Mouse (Mus musculus): ENCODE measurements around the gene Ube3c. TPM values are rescaled to one million over a fixed set of nuclear protein-coding genes. Genes with fewer than 3 reads are reported as not detected.
"Not testable (repeated sequence)": the region's sequence is repeated elsewhere in the genome, so short reads cannot be mapped to it uniquely, and the experiment has no call there.

Ube3c gene
- polyA plus RNA-seq (2012; rRNA removed): 3.0 and 6.3 TPM in 2 replicates

- Histone ChIP-seq H3K27me3 (ENCODE audit: control insufficient read depth, insufficient read depth, low read length) (no peaks in the 10 kb centered on the region), H3K4me1 (ENCODE audit: control insufficient read depth, insufficient read depth, insufficient read length, low read length) (peaks cover 4% of the 10 kb centered on the region), H3K4me3 (ENCODE audit: low read depth, low read length) (peak within 1 kb of the TSS; percentile 81), H3K36me3 (ENCODE audit: control insufficient read depth, insufficient read depth, low read length) (peaks cover 4% of the 10 kb centered on the region; the same call in 1 of the 2 replicates), H3K27ac (ENCODE audit: insufficient read depth, low read depth, low read length) (peak within 1 kb of the TSS; percentile 79)
- 0 out of 2 replicates have a peak, but pooled peaks have one; percentile 39 for TF ChIP-seq POLR2A (IDR thresholded peaks at IDR 0.05; ENCODE audit: low read depth, low read length)
- TF ChIP-seq CTCF (IDR thresholded peaks at IDR 0.05; ENCODE audit: extremely low read depth, insufficient read length, insufficient replicate concordance, low read depth, low read length): no peak
- WGBS: under 1% methylated on average over 72 of the region's 72 CpGs
These were observed at the start of gene Ube3c for GRCm38 (mm10) chr5:29568848-29569377. Gene Ube3c, plus strand, starts transcription at chr5:29569242.

DNA sequence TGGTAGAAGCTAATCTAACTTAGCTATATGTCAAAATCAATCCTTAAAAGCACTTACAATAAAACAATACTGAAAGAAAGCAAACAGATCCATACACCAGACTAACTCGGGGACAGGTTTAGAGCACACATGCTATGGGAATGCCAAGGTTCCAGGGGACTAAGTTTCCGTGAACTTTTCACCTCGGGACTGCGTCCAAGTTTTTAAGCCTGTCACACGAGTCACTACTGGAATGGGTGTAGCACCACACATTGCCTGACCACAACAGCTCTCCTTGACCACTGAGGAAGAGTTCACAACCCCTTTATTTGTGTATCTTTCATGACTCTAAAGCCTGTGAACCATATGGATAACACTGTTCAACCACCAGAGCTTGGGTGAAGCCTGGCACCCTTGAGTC is 8.9 kb upstream of the Ube3c start:
- Histone ChIP-seq H3K4me1 (ENCODE audit: control insufficient read depth, insufficient read depth, insufficient read length, low read length) (no peaks in the 10 kb centered on the region), H3K36me3 (ENCODE audit: control insufficient read depth, insufficient read depth, low read length) (no peaks in the 10 kb centered on the region), H3K4me3 (ENCODE audit: low read depth, low read length) (no peak overlapping the region), H3K27ac (ENCODE audit: insufficient read depth, low read depth, low read length) (no peak overlapping the region), H3K27me3 (ENCODE audit: control insufficient read depth, insufficient read depth, low read length) (no peaks in the 10 kb centered on the region)
- TF ChIP-seq CTCF (IDR thresholded peaks at IDR 0.05; ENCODE audit: extremely low read depth, insufficient read length, insufficient replicate concordance, low read depth, low read length) (no peak), POLR2A (IDR thresholded peaks at IDR 0.05; ENCODE audit: low read depth, low read length) (no peak)
- WGBS: 68% methylated on average over 5 of the region's 5 CpGs

GRCm38 (mm10) chr5:29560667-29561066 is 8.4 kb upstream of the Ube3c start:
- H3K27ac ChIP-seq (ENCODE audit: insufficient read depth, low read depth, low read length): no peak overlapping the region
- no peak overlapping the region for H3K4me3 ChIP-seq (ENCODE audit: low read depth, low read length)
- no peaks in the 10 kb centered on the region for H3K36me3 ChIP-seq (ENCODE audit: control insufficient read depth, insufficient read depth, low read length)
- H3K27me3 ChIP-seq (ENCODE audit: control insufficient read depth, insufficient read depth, low read length): no peaks in the 10 kb centered on the region
- H3K4me1 ChIP-seq (ENCODE audit: control insufficient read depth, insufficient read depth, insufficient read length, low read length): no peaks in the 10 kb centered on the region
- no peak for TF ChIP-seq CTCF (IDR thresholded peaks at IDR 0.05; ENCODE audit: extremely low read depth, insufficient read length, insufficient replicate concordance, low read depth, low read length)
- no peak for TF ChIP-seq POLR2A (IDR thresholded peaks at IDR 0.05; ENCODE audit: low read depth, low read length)
- WGBS: 93% methylated on average over 2 of the region's 2 CpGs

GRCm38 (mm10) chr5:29569378-29570280 is 587 bp downstream of the Ube3c start:
- WGBS: 2% methylated on average over 65 of the region's 67 CpGs
- peak overlapping the region; percentile 79 for H3K27ac ChIP-seq (ENCODE audit: insufficient read depth, low read depth, low read length)
- H3K4me1 ChIP-seq (ENCODE audit: control insufficient read depth, insufficient read depth, insufficient read length, low read length): peaks cover 4% of the 10 kb centered on the region
- TF ChIP-seq POLR2A (IDR thresholded peaks at IDR 0.05; ENCODE audit: low read depth, low read length): no peak
- peak; percentile 32; the same call in 1 of the 2 replicates for TF ChIP-seq CTCF (IDR thresholded peaks at IDR 0.05; ENCODE audit: extremely low read depth, insufficient read length, insufficient replicate concordance, low read depth, low read length)
- peaks cover 4% of the 10 kb centered on the region; the same call in 1 of the 2 replicates for H3K36me3 ChIP-seq (ENCODE audit: control insufficient read depth, insufficient read depth, low read length)
- H3K4me3 ChIP-seq (ENCODE audit: low read depth, low read length): peak overlapping the region; percentile 81
- no peaks in the 10 kb centered on the region for H3K27me3 ChIP-seq (ENCODE audit: control insufficient read depth, insufficient read depth, low read length)

GRCm38 (mm10) chr5:29574286-29574685 is 5.2 kb downstream of the Ube3c start:
- H3K36me3 ChIP-seq (ENCODE audit: control insufficient read depth, insufficient read depth, low read length); H3K4me1 ChIP-seq (ENCODE audit: control insufficient read depth, insufficient read depth, insufficient read length, low read length); H3K27ac ChIP-seq (ENCODE audit: insufficient read depth, low read depth, low read length); H3K4me3 ChIP-seq (ENCODE audit: low read depth, low read length); H3K27me3 ChIP-seq (ENCODE audit: control insufficient read depth, insufficient read depth, low read length): not testable (repeated sequence)
- 95% methylated on average over 11 of the region's 11 CpGs for WGBS

- Histone ChIP-seq H3K36me3 (ENCODE audit: control insufficient read depth, insufficient read depth, low read length) (peaks cover 4% of the 10 kb centered on the region; the same call in 1 of the 2 replicates), H3K4me1 (ENCODE audit: control insufficient read depth, insufficient read depth, insufficient read length, low read length) (peaks cover 8% of the 10 kb centered on the region), H3K4me3 (ENCODE audit: low read depth, low read length) (no peak overlapping the region), H3K27me3 (ENCODE audit: control insufficient read depth, insufficient read depth, low read length) (no peaks in the 10 kb centered on the region), H3K27ac (ENCODE audit: insufficient read depth, low read depth, low read length) (no peak overlapping the region)
- WGBS: 60% methylated on average over 2 of the region's 2 CpGs
- no peak for TF ChIP-seq CTCF (IDR thresholded peaks at IDR 0.05; ENCODE audit: extremely low read depth, insufficient read length, insufficient replicate concordance, low read depth, low read length)
- TF ChIP-seq POLR2A (IDR thresholded peaks at IDR 0.05; ENCODE audit: low read depth, low read length): no peak
These were observed 6.0 kb downstream of the Ube3c start for GRCm38 (mm10) chr5:29575085-29575484.

All from small intestine, adult 2 months (tissue).